Mouse (Mus musculus): ENCODE measurements around the gene Ank3. TPM values are rescaled to one million over a fixed set of nuclear protein-coding genes. Genes with fewer than 3 reads are reported as not detected.

Gene Ank3
- polyA plus RNA-seq, 1 experiment: 9.3 TPM

- H3K27me3 ChIP-seq (ENCODE audit: control insufficient read depth, insufficient read depth, low read length): no peaks in the 10 kb centered on the region
- no peaks in the 10 kb centered on the region for H3K36me3 ChIP-seq (ENCODE audit: control insufficient read depth, insufficient read depth, low read length)
- 81% methylated on average over 4 of the region's 4 CpGs for WGBS
- no peak overlapping the region for H3K4me3 ChIP-seq (ENCODE audit: low read depth, low read length)
- TF ChIP-seq CTCF (IDR thresholded peaks at IDR 0.05; ENCODE audit: extremely low read depth, insufficient read length, insufficient replicate concordance, low read depth, low read length) (no peak), POLR2A (IDR thresholded peaks at IDR 0.05; ENCODE audit: low read depth, low read length) (no peak)
- no peak overlapping the region for H3K27ac ChIP-seq (ENCODE audit: insufficient read depth, low read depth, low read length)
- no peaks in the 10 kb centered on the region for H3K4me1 ChIP-seq (ENCODE audit: control insufficient read depth, insufficient read depth, insufficient read length, low read length)
Measured at GRCm38 (mm10) chr10:69521977-69522376, 123.4 kb downstream of the Ank3 start.

GRCm38 (mm10) chr10:69523202-69523601, 124.6 kb downstream of the Ank3 start:
- TF ChIP-seq CTCF (IDR thresholded peaks at IDR 0.05; ENCODE audit: extremely low read depth, insufficient read length, insufficient replicate concordance, low read depth, low read length): peak; percentile 47; the same call in 1 of the 2 replicates
- TF ChIP-seq POLR2A (IDR thresholded peaks at IDR 0.05; ENCODE audit: low read depth, low read length): no peak
- Histone ChIP-seq H3K27ac (ENCODE audit: insufficient read depth, low read depth, low read length) (no peak overlapping the region), H3K27me3 (ENCODE audit: control insufficient read depth, insufficient read depth, low read length) (no peaks in the 10 kb centered on the region), H3K36me3 (ENCODE audit: control insufficient read depth, insufficient read depth, low read length) (no peaks in the 10 kb centered on the region), H3K4me1 (ENCODE audit: control insufficient read depth, insufficient read depth, insufficient read length, low read length) (no peaks in the 10 kb centered on the region), H3K4me3 (ENCODE audit: low read depth, low read length) (no peak overlapping the region)
- 91% methylated on average over 3 of the region's 3 CpGs for WGBS

- 82% methylated on average over 10 of the region's 10 CpGs for WGBS
- TF ChIP-seq POLR2A (IDR thresholded peaks at IDR 0.05; ENCODE audit: low read depth, low read length) (no peak), CTCF (IDR thresholded peaks at IDR 0.05; ENCODE audit: extremely low read depth, insufficient read length, insufficient replicate concordance, low read depth, low read length) (no peak)
- H3K4me1 ChIP-seq (ENCODE audit: control insufficient read depth, insufficient read depth, insufficient read length, low read length): no peaks in the 10 kb centered on the region
- no peaks in the 10 kb centered on the region for H3K36me3 ChIP-seq (ENCODE audit: control insufficient read depth, insufficient read depth, low read length)
- H3K27ac ChIP-seq (ENCODE audit: insufficient read depth, low read depth, low read length): no peak overlapping the region
- no peaks in the 10 kb centered on the region for H3K27me3 ChIP-seq (ENCODE audit: control insufficient read depth, insufficient read depth, low read length)
- no peak overlapping the region for H3K4me3 ChIP-seq (ENCODE audit: low read depth, low read length)
Measured at GRCm38 (mm10) chr10:69527318-69527717, 128.7 kb downstream of the Ank3 start.

GRCm38 (mm10) chr10:69528746-69529145, 130.2 kb downstream of the Ank3 start:
- Histone ChIP-seq H3K27ac (ENCODE audit: insufficient read depth, low read depth, low read length) (no peak overlapping the region), H3K4me1 (ENCODE audit: control insufficient read depth, insufficient read depth, insufficient read length, low read length) (peaks cover 4% of the 10 kb centered on the region; the same call in 1 of the 2 replicates), H3K36me3 (ENCODE audit: control insufficient read depth, insufficient read depth, low read length) (no peaks in the 10 kb centered on the region), H3K27me3 (ENCODE audit: control insufficient read depth, insufficient read depth, low read length) (no peaks in the 10 kb centered on the region), H3K4me3 (ENCODE audit: low read depth, low read length) (no peak overlapping the region)
- TF ChIP-seq POLR2A (IDR thresholded peaks at IDR 0.05; ENCODE audit: low read depth, low read length) (no peak), CTCF (IDR thresholded peaks at IDR 0.05; ENCODE audit: extremely low read depth, insufficient read length, insufficient replicate concordance, low read depth, low read length) (no peak)
- WGBS: 63% methylated on average over 4 of the region's 4 CpGs

GRCm38 (mm10) chr10:69530326-69530725, 131.8 kb downstream of the Ank3 start:
- H3K36me3 ChIP-seq (ENCODE audit: control insufficient read depth, insufficient read depth, low read length): no peaks in the 10 kb centered on the region
- 91% methylated on average over 6 of the region's 6 CpGs for WGBS

GRCm38 (mm10) chr10:69531569-69531968, 133.0 kb downstream of the Ank3 start:
- Histone ChIP-seq H3K27ac (ENCODE audit: insufficient read depth, low read depth, low read length) (no peak overlapping the region), H3K4me3 (ENCODE audit: low read depth, low read length) (no peak overlapping the region), H3K27me3 (ENCODE audit: control insufficient read depth, insufficient read depth, low read length) (no peaks in the 10 kb centered on the region), H3K4me1 (ENCODE audit: control insufficient read depth, insufficient read depth, insufficient read length, low read length) (peaks cover 4% of the 10 kb centered on the region; the same call in 1 of the 2 replicates), H3K36me3 (ENCODE audit: control insufficient read depth, insufficient read depth, low read length) (no peaks in the 10 kb centered on the region)
- 77% methylated on average over 5 of the region's 5 CpGs for WGBS
- TF ChIP-seq POLR2A (IDR thresholded peaks at IDR 0.05; ENCODE audit: low read depth, low read length): no peak
- TF ChIP-seq CTCF (IDR thresholded peaks at IDR 0.05; ENCODE audit: extremely low read depth, insufficient read length, insufficient replicate concordance, low read depth, low read length): peak; percentile 54; the same call in 1 of the 2 replicates

More at GRCm38 (mm10) chr10:69530326-69530725, 131.8 kb downstream of the Ank3 start:
- no peak overlapping the region for H3K27ac ChIP-seq (ENCODE audit: insufficient read depth, low read depth, low read length)
- peaks cover 4% of the 10 kb centered on the region; the same call in 1 of the 2 replicates for H3K4me1 ChIP-seq (ENCODE audit: control insufficient read depth, insufficient read depth, insufficient read length, low read length)
- TF ChIP-seq POLR2A (IDR thresholded peaks at IDR 0.05; ENCODE audit: low read depth, low read length): no peak
- TF ChIP-seq CTCF (IDR thresholded peaks at IDR 0.05; ENCODE audit: extremely low read depth, insufficient read length, insufficient replicate concordance, low read depth, low read length): no peak
- no peak overlapping the region for H3K4me3 ChIP-seq (ENCODE audit: low read depth, low read length)
- H3K27me3 ChIP-seq (ENCODE audit: control insufficient read depth, insufficient read depth, low read length): no peaks in the 10 kb centered on the region

GRCm38 (mm10) chr10:69532169-69532730, 133.7 kb downstream of the Ank3 start:
- peaks cover 4% of the 10 kb centered on the region; the same call in 1 of the 2 replicates for H3K4me1 ChIP-seq (ENCODE audit: control insufficient read depth, insufficient read depth, insufficient read length, low read length)
- H3K36me3 ChIP-seq (ENCODE audit: control insufficient read depth, insufficient read depth, low read length): no peaks in the 10 kb centered on the region
- H3K27ac ChIP-seq (ENCODE audit: insufficient read depth, low read depth, low read length): no peak overlapping the region
- H3K4me3 ChIP-seq (ENCODE audit: low read depth, low read length): no peak overlapping the region
- WGBS: 73% methylated on average over 10 of the region's 10 CpGs
- TF ChIP-seq POLR2A (IDR thresholded peaks at IDR 0.05; ENCODE audit: low read depth, low read length) (no peak), CTCF (IDR thresholded peaks at IDR 0.05; ENCODE audit: extremely low read depth, insufficient read length, insufficient replicate concordance, low read depth, low read length) (no peak)
- no peaks in the 10 kb centered on the region for H3K27me3 ChIP-seq (ENCODE audit: control insufficient read depth, insufficient read depth, low read length)
